Mouse (Mus musculus): ENCODE measurements around the gene Oxt. TPM values are rescaled to one million over a fixed set of nuclear protein-coding genes. Genes with fewer than 3 reads are reported as not detected.

The Oxt gene
- total RNA-seq, 2 experiments from 2014 or later, result not detected

Small RNA genes within 50 kb of the gene (microRNA-seq; reads per million reads assigned to microRNA genes)
- not detected for gene Gm23876

Other genes with a start within 250 kb of the Oxt start
- 1 to 10 TPM; 3.9 to 4.2 TPM for gene Cpxm1, start 178.6 kb upstream of the Oxt start, total RNA-seq (2021)
- gene Gm28372, start 170.9 kb upstream of the Oxt start, total RNA-seq (2021), result not detected
- gene 1700020A23Rik, start 170.9 kb upstream of the Oxt start, total RNA-seq (2021), result not detected
- not detected for gene Tmem239, start 169.7 kb upstream of the Oxt start, total RNA-seq (2021)
- gene Vps16, start 151.8 kb upstream of the Oxt start, total RNA-seq (2021), result 10 to 100 TPM; 21.9 to 26.6 TPM
- 1 to 10 TPM; 5.2 to 5.4 TPM for gene Pced1a, start 151.5 kb upstream of the Oxt start, total RNA-seq (2021)
- gene Ptpra, start 125.9 kb upstream of the Oxt start, total RNA-seq (2021), result 10 to 100 TPM; 47.4 to 51.4 TPM
- gene Mrps26, start 12.4 kb upstream of the Oxt start, total RNA-seq (2021), result 10 to 100 TPM; 73.0 to 73.7 TPM
- 1 to 10 TPM; 2.1 to 2.7 TPM for gene Avp, start 6.4 kb downstream of the Oxt start, total RNA-seq (2021)
- 1 to 10 TPM; 7.7 to 8.5 TPM for gene Fastkd5, start 53.9 kb downstream of the Oxt start, total RNA-seq (2021)
- gene Ubox5, start 53.9 kb downstream of the Oxt start, total RNA-seq (2021), result 1 to 10 TPM; 4.0 to 4.2 TPM
- 1 to 10 TPM; 4.0 to 4.2 TPM for gene Lzts3, start 66.6 kb downstream of the Oxt start, total RNA-seq (2021)
- 10 to 100 TPM; 62.1 to 63.9 TPM for gene Ddrgk1, start 88.5 kb downstream of the Oxt start, total RNA-seq (2021)
- 10 to 100 TPM; 18.2 to 24.1 TPM for gene Itpa, start 91.4 kb downstream of the Oxt start, total RNA-seq (2021)
- gene Slc4a11, start 121.3 kb downstream of the Oxt start, total RNA-seq (2021), result under 1 TPM; 0.36 to 0.55 TPM